Mouse (Mus musculus): ENCODE results near the gene Chst5. TPM values are rescaled to one million over a fixed set of nuclear protein-coding genes. Genes with fewer than 3 reads are reported as not detected.

Gene Chst5
- polyA plus RNA-seq, 1 experiment from 2014 or later = 3.2 TPM

DNA sequence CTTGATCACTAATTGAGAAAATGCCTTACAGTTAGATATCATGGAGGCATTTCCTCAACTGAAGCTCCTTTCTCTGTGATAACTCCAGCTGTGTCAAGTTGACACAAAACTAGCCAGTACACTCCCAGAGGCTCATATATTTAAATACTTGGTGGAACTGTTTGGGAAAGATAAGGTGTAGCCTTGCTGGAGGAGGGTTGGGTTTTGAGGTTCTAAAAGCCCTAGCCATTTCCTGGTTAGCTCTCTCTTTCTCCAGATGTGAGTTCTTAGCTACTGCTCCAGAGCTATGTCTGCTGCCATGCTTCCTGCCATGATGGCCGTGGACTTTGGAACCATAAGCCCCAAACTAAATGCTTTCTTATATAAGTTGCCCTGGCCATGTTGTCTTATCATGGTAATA lies 22.8 kb downstream of the Chst5 start:
- Histone ChIP-seq H3K4me2 (ENCODE audit: low read depth, low read length) (no peak overlapping the region), H3K4me3 (ENCODE audit: low read depth, low read length) (no peak overlapping the region), H3K9ac (replicated peaks; ENCODE audit: low read depth, low read length) (no peak overlapping the region), H3K27ac (ENCODE audit: low read depth, low read length) (no peak overlapping the region), H3K36me3 (ENCODE audit: control insufficient read depth, insufficient read depth, low read length) (no peaks in the 10 kb centered on the region), H3K27me3 (ENCODE audit: control insufficient read depth, insufficient read depth, low read length) (peaks cover 26% of the 10 kb centered on the region), H3K9me3 (ENCODE audit: control insufficient read depth, low read length) (no peaks in the 10 kb centered on the region), H3K4me1 (ENCODE audit: control insufficient read depth, insufficient read depth, low read length) (no peaks in the 10 kb centered on the region)
- 84% methylated on average over 1 of the region's 1 CpGs for WGBS
- no peak for ATAC-seq (ENCODE audit: low read depth)

DNA sequence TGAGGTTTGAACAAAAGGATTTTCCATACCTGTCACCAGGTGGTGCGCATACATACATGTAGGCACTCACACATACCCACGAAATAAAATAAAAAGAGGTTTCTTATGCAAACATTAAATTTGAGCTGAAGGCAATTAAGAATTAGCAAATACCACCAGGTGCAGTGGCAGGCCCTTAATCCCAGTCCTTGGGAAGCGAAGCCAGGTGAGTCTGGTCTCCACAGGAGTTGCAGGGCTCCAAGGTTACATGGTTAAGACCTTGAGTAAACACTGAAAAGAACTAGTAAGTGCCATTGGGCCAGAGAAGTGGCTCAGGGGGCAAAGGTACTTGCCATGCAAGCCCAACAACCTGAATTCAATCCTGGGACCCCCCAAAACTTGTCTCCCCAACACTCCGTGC lies 26.6 kb downstream of the Chst5 start:
- ATAC-seq (ENCODE audit: low read depth) = no peak
- Histone ChIP-seq H3K9ac (replicated peaks; ENCODE audit: low read depth, low read length) (no peak overlapping the region), H3K9me3 (ENCODE audit: control insufficient read depth, low read length) (no peaks in the 10 kb centered on the region), H3K27me3 (ENCODE audit: control insufficient read depth, insufficient read depth, low read length) (peaks cover 3% of the 10 kb centered on the region), H3K27ac (ENCODE audit: low read depth, low read length) (no peak overlapping the region), H3K4me3 (ENCODE audit: low read depth, low read length) (no peak overlapping the region), H3K36me3 (ENCODE audit: control insufficient read depth, insufficient read depth, low read length) (no peaks in the 10 kb centered on the region), H3K4me1 (ENCODE audit: control insufficient read depth, insufficient read depth, low read length) (no peaks in the 10 kb centered on the region), H3K4me2 (ENCODE audit: low read depth, low read length) (no peak overlapping the region)
- WGBS = 87% methylated on average over 4 of the region's 4 CpGs

DNA sequence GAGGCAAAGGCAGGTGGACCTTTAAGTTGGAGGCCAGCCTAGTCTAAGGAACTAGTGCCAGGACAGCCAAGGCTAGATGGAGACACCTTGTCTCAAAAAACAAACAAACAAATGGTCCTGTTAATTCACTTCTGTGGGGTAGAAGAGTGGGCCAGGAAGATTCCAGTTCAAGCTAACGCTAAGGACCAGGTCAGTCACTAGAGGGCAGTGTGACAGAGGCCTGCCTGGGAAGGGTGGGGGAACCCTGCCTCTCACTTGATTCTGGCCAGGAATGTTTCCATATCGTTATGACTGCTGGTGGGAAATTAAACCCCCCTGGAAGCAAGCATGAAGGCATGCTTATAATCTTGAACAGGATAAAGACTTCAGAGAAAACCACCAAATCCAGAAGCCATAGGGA lies 28.7 kb downstream of the Chst5 start:
- Histone ChIP-seq H3K4me3 (ENCODE audit: low read depth, low read length) (no peak overlapping the region), H3K27ac (ENCODE audit: low read depth, low read length) (no peak overlapping the region), H3K4me1 (ENCODE audit: control insufficient read depth, insufficient read depth, low read length) (no peaks in the 10 kb centered on the region), H3K36me3 (ENCODE audit: control insufficient read depth, insufficient read depth, low read length) (no peaks in the 10 kb centered on the region), H3K4me2 (ENCODE audit: low read depth, low read length) (no peak overlapping the region), H3K9me3 (ENCODE audit: control insufficient read depth, low read length) (no peaks in the 10 kb centered on the region), H3K27me3 (ENCODE audit: control insufficient read depth, insufficient read depth, low read length) (no peaks in the 10 kb centered on the region; the same call in 1 of the 2 replicates), H3K9ac (replicated peaks; ENCODE audit: low read depth, low read length) (no peak overlapping the region)
- no peak for ATAC-seq (ENCODE audit: low read depth)
- 4% methylated on average over 2 of the region's 2 CpGs for WGBS

DNA sequence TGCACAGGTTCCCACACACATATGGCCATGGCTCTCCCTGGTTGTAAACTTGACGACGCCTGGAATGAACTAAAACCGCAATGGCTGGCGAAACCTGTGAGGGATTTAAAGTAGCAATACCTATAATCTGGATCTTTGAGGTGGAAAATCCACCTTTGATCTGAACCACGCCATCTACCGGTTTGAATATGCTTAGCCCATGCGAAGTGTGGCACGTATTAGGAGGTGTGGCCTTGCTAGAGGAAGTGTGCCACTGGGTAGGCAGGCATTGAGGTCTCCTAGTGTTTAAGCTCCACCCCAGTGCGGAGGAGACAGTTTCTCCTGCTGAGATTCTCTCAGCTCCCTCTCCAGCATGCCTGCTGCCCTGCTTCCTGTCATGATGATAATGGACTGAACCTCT lies 32.5 kb downstream of the Chst5 start:
- Histone ChIP-seq H3K27ac (ENCODE audit: low read depth, low read length) (no peak overlapping the region), H3K4me1 (ENCODE audit: control insufficient read depth, insufficient read depth, low read length) (peaks cover 5% of the 10 kb centered on the region; the same call in 1 of the 2 replicates), H3K36me3 (ENCODE audit: control insufficient read depth, insufficient read depth, low read length) (no peaks in the 10 kb centered on the region), H3K27me3 (ENCODE audit: control insufficient read depth, insufficient read depth, low read length) (no peaks in the 10 kb centered on the region), H3K4me3 (ENCODE audit: low read depth, low read length) (no peak overlapping the region), H3K4me2 (ENCODE audit: low read depth, low read length) (no peak overlapping the region), H3K9me3 (ENCODE audit: control insufficient read depth, low read length) (no peaks in the 10 kb centered on the region), H3K9ac (replicated peaks; ENCODE audit: low read depth, low read length) (no peak overlapping the region)
- WGBS = 68% methylated on average over 9 of the region's 9 CpGs
- no peak for ATAC-seq (ENCODE audit: low read depth)

DNA sequence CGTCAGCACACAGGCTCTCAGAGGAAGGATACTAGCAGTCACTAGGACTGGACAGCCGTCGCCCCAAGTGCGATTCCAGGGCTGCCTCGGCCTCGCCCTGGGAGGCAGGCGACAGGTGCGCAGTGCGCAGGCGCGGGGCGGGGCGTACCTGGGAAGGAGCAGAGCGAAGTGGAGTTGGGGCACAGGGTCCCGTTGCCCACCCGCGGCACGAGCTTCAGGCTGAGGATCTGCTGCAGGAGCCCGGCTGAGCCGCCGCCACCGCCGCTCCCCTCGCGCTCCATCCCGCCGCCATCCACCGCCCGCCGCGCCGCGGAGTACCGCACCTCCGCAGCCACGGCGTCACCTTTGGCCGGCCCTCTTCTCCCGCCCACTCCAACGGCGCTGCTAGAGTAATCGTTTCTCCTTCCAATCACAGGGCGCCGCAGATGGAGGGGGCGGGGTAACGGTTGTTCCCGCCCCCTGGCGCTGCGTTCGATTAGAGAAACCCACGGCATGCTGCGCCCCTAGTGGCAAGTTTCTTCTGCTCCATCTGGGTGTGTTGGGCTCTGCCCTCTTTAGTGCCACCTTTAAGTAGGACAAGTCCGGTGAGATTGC lies 33.8 kb downstream of the Chst5 start, which contains the start of gene Tmem170:
Tmem170 (minus strand) TSS at position 396 of the 594 bp plus-strand sequence.
- H3K4me2 ChIP-seq (ENCODE audit: low read depth, low read length) = peak within 1 kb of the TSS; percentile 78
- no peaks in the 10 kb centered on the region for H3K27me3 ChIP-seq (ENCODE audit: control insufficient read depth, insufficient read depth, low read length)
- ATAC-seq (ENCODE audit: low read depth) = peak; percentile 98
- H3K4me3 ChIP-seq (ENCODE audit: low read depth, low read length) = peak within 1 kb of the TSS; percentile 74
- H3K36me3 ChIP-seq (ENCODE audit: control insufficient read depth, insufficient read depth, low read length) = no peaks in the 10 kb centered on the region
- peak within 1 kb of the TSS; percentile 68 for H3K9ac ChIP-seq (replicated peaks; ENCODE audit: low read depth, low read length)
- peak within 1 kb of the TSS; percentile 72 for H3K27ac ChIP-seq (ENCODE audit: low read depth, low read length)
- WGBS = under 1% methylated on average over 49 of the region's 53 CpGs
- no peaks in the 10 kb centered on the region for H3K9me3 ChIP-seq (ENCODE audit: control insufficient read depth, low read length)
- peaks cover 5% of the 10 kb centered on the region; the same call in 1 of the 2 replicates for H3K4me1 ChIP-seq (ENCODE audit: control insufficient read depth, insufficient read depth, low read length)

DNA sequence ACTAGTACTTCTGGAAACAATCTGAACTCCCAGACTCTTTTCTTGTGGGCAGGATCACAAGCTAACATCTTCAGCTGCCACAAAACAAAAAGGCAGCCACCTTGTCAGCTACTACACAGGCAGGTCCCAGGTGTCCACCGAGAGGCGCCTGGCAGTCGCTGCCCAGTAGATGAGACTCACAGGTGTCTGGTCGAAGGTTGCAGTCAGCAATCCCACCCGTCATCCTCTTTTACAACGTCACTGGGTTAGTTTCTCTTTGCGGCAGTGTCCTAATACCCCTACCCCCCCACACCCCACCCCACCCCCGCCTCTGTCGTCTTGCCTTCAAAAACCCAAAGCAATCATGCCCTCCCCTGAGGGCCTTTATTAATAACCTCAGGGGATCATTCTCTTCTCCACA lies 34.5 kb downstream of the Chst5 start:
- 24% methylated on average over 9 of the region's 9 CpGs for WGBS
- Histone ChIP-seq H3K27me3 (ENCODE audit: control insufficient read depth, insufficient read depth, low read length) (no peaks in the 10 kb centered on the region), H3K4me1 (ENCODE audit: control insufficient read depth, insufficient read depth, low read length) (peaks cover 5% of the 10 kb centered on the region; the same call in 1 of the 2 replicates), H3K4me3 (ENCODE audit: low read depth, low read length) (peak overlapping the region; percentile 74), H3K9ac (replicated peaks; ENCODE audit: low read depth, low read length) (peak overlapping the region; percentile 68; the same call in 1 of the 2 replicates), H3K27ac (ENCODE audit: low read depth, low read length) (no peak overlapping the region), H3K4me2 (ENCODE audit: low read depth, low read length) (peak overlapping the region; percentile 78), H3K9me3 (ENCODE audit: control insufficient read depth, low read length) (no peaks in the 10 kb centered on the region), H3K36me3 (ENCODE audit: control insufficient read depth, insufficient read depth, low read length) (no peaks in the 10 kb centered on the region)
- ATAC-seq (ENCODE audit: low read depth) = no peak

DNA sequence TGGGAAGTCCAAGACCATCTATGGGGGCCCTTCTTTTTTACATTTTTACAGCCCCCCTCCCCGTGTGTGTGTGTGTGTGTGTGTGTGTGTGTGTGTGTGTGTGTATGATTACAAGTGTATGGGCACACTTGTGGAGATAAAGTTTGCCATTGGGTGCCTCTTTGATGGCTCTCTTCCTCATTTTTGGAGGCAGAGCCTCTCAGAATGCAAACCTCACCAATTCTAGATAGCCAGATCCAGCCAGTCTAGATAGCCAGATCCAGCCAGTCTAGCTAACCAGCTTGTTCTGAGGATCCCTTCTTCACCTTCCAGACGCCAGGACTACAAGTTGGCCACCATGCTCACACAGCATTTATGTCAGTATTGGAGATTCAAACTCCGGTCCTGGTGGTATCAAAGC lies 39.0 kb downstream of the Chst5 start:
- WGBS = 96% methylated on average over 3 of the region's 3 CpGs
- ATAC-seq (ENCODE audit: low read depth) = no peak
- Histone ChIP-seq H3K4me3 (ENCODE audit: low read depth, low read length) (no peak overlapping the region), H3K27ac (ENCODE audit: low read depth, low read length) (no peak overlapping the region), H3K4me1 (ENCODE audit: control insufficient read depth, insufficient read depth, low read length) (peaks cover 5% of the 10 kb centered on the region; the same call in 1 of the 2 replicates), H3K27me3 (ENCODE audit: control insufficient read depth, insufficient read depth, low read length) (no peaks in the 10 kb centered on the region), H3K36me3 (ENCODE audit: control insufficient read depth, insufficient read depth, low read length) (no peaks in the 10 kb centered on the region), H3K4me2 (ENCODE audit: low read depth, low read length) (no peak overlapping the region), H3K9me3 (ENCODE audit: control insufficient read depth, low read length) (no peaks in the 10 kb centered on the region), H3K9ac (replicated peaks; ENCODE audit: low read depth, low read length) (no peak overlapping the region)

DNA sequence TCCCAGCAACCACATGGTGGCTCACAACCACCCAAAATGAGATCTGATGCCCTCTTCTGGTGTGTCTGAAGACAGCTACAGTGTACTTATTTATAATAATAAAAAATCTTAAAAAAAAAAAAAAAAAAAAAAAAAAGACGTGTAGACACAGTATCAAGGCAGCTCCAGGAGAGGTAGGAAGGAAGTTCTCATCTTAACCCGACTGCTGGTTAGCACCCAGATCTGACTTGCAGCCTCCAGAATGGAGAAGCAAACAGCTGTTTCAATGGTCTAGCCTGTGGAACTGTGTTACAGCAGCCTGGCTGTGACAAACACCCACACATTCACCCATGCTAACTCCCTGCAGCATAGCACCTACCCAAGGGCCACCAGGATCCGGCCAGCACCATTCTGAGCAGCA lies 39.9 kb downstream of the Chst5 start:
- Histone ChIP-seq H3K9me3 (ENCODE audit: control insufficient read depth, low read length) (no peaks in the 10 kb centered on the region), H3K36me3 (ENCODE audit: control insufficient read depth, insufficient read depth, low read length) (no peaks in the 10 kb centered on the region), H3K4me2 (ENCODE audit: low read depth, low read length) (no peak overlapping the region), H3K27me3 (ENCODE audit: control insufficient read depth, insufficient read depth, low read length) (no peaks in the 10 kb centered on the region), H3K9ac (replicated peaks; ENCODE audit: low read depth, low read length) (no peak overlapping the region), H3K4me1 (ENCODE audit: control insufficient read depth, insufficient read depth, low read length) (no peaks in the 10 kb centered on the region; the same call in 1 of the 2 replicates), H3K4me3 (ENCODE audit: low read depth, low read length) (no peak overlapping the region), H3K27ac (ENCODE audit: low read depth, low read length) (no peak overlapping the region)
- ATAC-seq (ENCODE audit: low read depth) = no peak
- WGBS = 93% methylated on average over 3 of the region's 3 CpGs

DNA sequence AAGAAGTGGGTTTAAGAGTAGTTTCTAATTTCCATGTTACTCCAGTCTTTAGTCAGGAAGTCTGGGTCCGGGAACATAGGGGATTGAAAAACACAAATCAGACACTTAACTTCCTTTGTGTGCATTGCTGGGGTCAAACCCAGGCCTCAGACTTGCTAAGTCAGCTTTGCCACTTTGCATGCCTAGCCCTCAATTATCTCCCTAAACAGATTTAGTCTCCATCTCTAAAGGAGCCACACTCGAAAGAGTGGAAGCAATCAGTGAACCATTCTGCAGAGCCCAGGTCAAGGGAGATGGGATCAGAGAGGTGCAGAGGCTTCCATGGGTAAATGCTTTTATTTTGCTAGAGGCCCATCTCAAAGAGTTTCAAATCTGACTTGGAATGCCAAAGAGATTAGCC lies 41.6 kb downstream of the Chst5 start:
- ATAC-seq (ENCODE audit: low read depth) = no peak
- Histone ChIP-seq H3K4me3 (ENCODE audit: low read depth, low read length) (no peak overlapping the region), H3K9ac (replicated peaks; ENCODE audit: low read depth, low read length) (no peak overlapping the region), H3K27me3 (ENCODE audit: control insufficient read depth, insufficient read depth, low read length) (no peaks in the 10 kb centered on the region), H3K36me3 (ENCODE audit: control insufficient read depth, insufficient read depth, low read length) (no peaks in the 10 kb centered on the region), H3K27ac (ENCODE audit: low read depth, low read length) (no peak overlapping the region), H3K4me1 (ENCODE audit: control insufficient read depth, insufficient read depth, low read length) (no peaks in the 10 kb centered on the region), H3K4me2 (ENCODE audit: low read depth, low read length) (no peak overlapping the region), H3K9me3 (ENCODE audit: control insufficient read depth, low read length) (no peaks in the 10 kb centered on the region)
- WGBS = 52% methylated on average over 2 of the region's 2 CpGs

All from neural tube, embryonic 14.5 days (tissue).